Mouse (Mus musculus) liver, adult 2 months (tissue): ENCODE measurements around the gene Grin2d. TPM values are rescaled to one million over a fixed set of nuclear protein-coding genes. Genes with fewer than 3 reads are reported as not detected.
A peak's percentile ranks its signal among the peaks of the same experiment; 100 is the strongest.

Experiments used
- DNase-seq: peaks from one replicate; pipeline ENCODE4 v3.0.0-alpha.2; 2011; ENCODE audit warnings: low read depth, low spot score; ENCODE audit errors: extremely low read depth
- H3K27ac ChIP-seq: fragments of 200-500 bp; replicated peaks from 2 replicates; pipeline ENCODE4 v1.5.1; 2012; ENCODE audit warnings: low read depth, mild to moderate bottlenecking, control low read depth, inconsistent platforms, low read length; ENCODE audit not compliant: insufficient read depth
- H3K27me3 ChIP-seq: fragments of 200-500 bp; 2 replicates; pipeline ENCODE4 v1.6.1; 2012; ENCODE audit warnings: mild to moderate bottlenecking, moderate library complexity, low read length, inconsistent platforms; ENCODE audit not compliant: control insufficient read depth, insufficient read depth
- H3K36me3 ChIP-seq: fragments of 200-500 bp; 2 replicates; pipeline ENCODE4 v1.6.1; 2012; ENCODE audit warnings: low read length, inconsistent platforms; ENCODE audit not compliant: control insufficient read depth, insufficient read depth
- H3K4me1 ChIP-seq: fragments of 200-500 bp; 2 replicates; pipeline ENCODE4 v1.6.1; 2011; ENCODE audit warnings: low read length; ENCODE audit not compliant: control insufficient read depth, insufficient read depth
- H3K4me3 ChIP-seq: fragments of 200-500 bp; 2 replicates; pipeline ENCODE4 v1.5.1; 2011; ENCODE audit warnings: low read depth, mild to moderate bottlenecking, control low read depth, low read length, moderate library complexity; ENCODE audit not compliant: insufficient read depth
- H3K79me2 ChIP-seq: fragments of 200-500 bp; 2 replicates; pipeline ENCODE4 v1.6.1; 2012; ENCODE audit warnings: inconsistent platforms, mild to moderate bottlenecking, low read length, moderate library complexity; ENCODE audit not compliant: control insufficient read depth, insufficient read depth
- H3K9ac ChIP-seq: fragments of 200-500 bp; 2 replicates; pipeline ENCODE4 v1.6.1; 2012; ENCODE audit warnings: low read depth, mild to moderate bottlenecking, control low read depth, inconsistent platforms, low read length
- CTCF ChIP-seq: fragments of 200-500 bp; IDR thresholded peaks from 2 replicates; pipeline ENCODE4 v1.5.1; 2011; ENCODE audit warnings: low read depth, low read length, control low read depth
- POLR2A ChIP-seq: fragments of 200-500 bp; IDR thresholded peaks from 2 replicates; pipeline ENCODE4 v1.6.1; 2011; ENCODE audit warnings: low read length, control low read depth; ENCODE audit not compliant: insufficient read depth; ENCODE audit errors: extremely low read depth
- WGBS: fragments of 180-500 bp; shearing (Covaris S2); methylation state at CpG from one replicate; pipeline ENCODE4 v1.1.7; 2018; 5-methylcytosine and 5-hydroxymethylcytosine counted together
- polyA plus RNA-seq: library from polyadenylated mRNA; depleted of rRNA; stranded (reverse); fragments of >200 nt; gene quantifications from 2 replicates; pipeline ENCODE4 v1.2.3, GENCODE M21; 2012; rRNA removed
- total RNA-seq: library from RNA; depleted of rRNA; stranded (reverse); fragments of >200 nt; gene quantifications from 2 replicates; pipeline ENCODE4 v1.2.3, GENCODE M21; 2014; rRNA removed

Gene Grin2d
- total and polyA plus RNA-seq, 2 experiments = under 0.01 to 0.20 TPM

- Histone ChIP-seq H3K79me2 (no peaks in the 10 kb centered on the region), H3K9ac (no peak overlapping the region), H3K27ac (no peak overlapping the region), H3K4me1 (peaks cover 4% of the 10 kb centered on the region), H3K36me3 (no peaks in the 10 kb centered on the region), H3K4me3 (no peak overlapping the region), H3K27me3 (peaks cover 15% of the 10 kb centered on the region)
- DNase-seq = no peak
- TF ChIP-seq CTCF (no peak), POLR2A (no peak)
- WGBS = 5% methylated on average over 34 of the region's 42 CpGs
These were observed 92.6 kb downstream of the Grin2d start for GRCm38 (mm10) chr7:45785388-45786135.

- Histone ChIP-seq H3K36me3 (no peaks in the 10 kb centered on the region), H3K27me3 (peaks cover 15% of the 10 kb centered on the region), H3K27ac (no peak within 1 kb of the TSS), H3K4me1 (peaks cover 4% of the 10 kb centered on the region), H3K4me3 (peak within 1 kb of the TSS; percentile 51), H3K9ac (peak within 1 kb of the TSS; percentile 57), H3K79me2 (no peaks in the 10 kb centered on the region)
- TF ChIP-seq POLR2A (no peak), CTCF (no peak)
- DNase-seq = no peak
- WGBS = 32% methylated on average over 18 of the region's 20 CpGs
These were observed 93.4 kb downstream of the Grin2d start, which contains the start of gene Sult2b1 for GRCm38 (mm10) chr7:45784524-45785372. Gene Sult2b1 (minus strand): TSS chr7:45784669.

- TF ChIP-seq CTCF = peak; percentile 22; the same call in 1 of the 2 replicates
- no peak for TF ChIP-seq POLR2A
- 2% methylated on average over 38 of the region's 38 CpGs for WGBS
- peak; percentile 71 for DNase-seq
- no peaks in the 10 kb centered on the region for H3K79me2 ChIP-seq
- peaks cover 15% of the 10 kb centered on the region for H3K27me3 ChIP-seq
- H3K36me3 ChIP-seq = no peaks in the 10 kb centered on the region
- H3K4me3 ChIP-seq = peak within 1 kb of the TSS; percentile 51
- no peak within 1 kb of the TSS for H3K27ac ChIP-seq
- peaks cover 4% of the 10 kb centered on the region for H3K4me1 ChIP-seq
- H3K9ac ChIP-seq = peak within 1 kb of the TSS; percentile 57
These were observed 94.6 kb downstream of the Grin2d start, which contains the start of gene Lmtk3 for GRCm38 (mm10) chr7:45783511-45784091. Gene Lmtk3 (plus strand): TSS chr7:45783738.

- TF ChIP-seq POLR2A (no peak), CTCF (no peak)
- peaks cover 4% of the 10 kb centered on the region for H3K4me1 ChIP-seq
- no peak overlapping the region for H3K4me3 ChIP-seq
- no peaks in the 10 kb centered on the region for H3K79me2 ChIP-seq
- no peaks in the 10 kb centered on the region for H3K36me3 ChIP-seq
- no peak overlapping the region for H3K27ac ChIP-seq
- DNase-seq = peak; percentile 28
- no peak overlapping the region for H3K9ac ChIP-seq
- H3K27me3 ChIP-seq = peaks cover 15% of the 10 kb centered on the region
- 31% methylated on average over 4 of the region's 4 CpGs for WGBS
These were observed 95.9 kb downstream of the Grin2d start for GRCm38 (mm10) chr7:45782271-45782670.

Other genes with a start within 250 kb of the Grin2d start
- 0.07 and 0.09 TPM in 2 replicates for gene Mamstr, start 238.4 kb downstream of the Grin2d start, total RNA-seq
- 0.10 and 0.19 TPM in 2 replicates for gene Mamstr, start 238.4 kb downstream of the Grin2d start, polyA plus RNA-seq
- gene Fut2, start 212.0 kb downstream of the Grin2d start, total RNA-seq = 0.18 TPM in 1 of 2 replicates, not detected in the other
- gene Fut2, start 212.0 kb downstream of the Grin2d start, polyA plus RNA-seq = 0.05 and 0.14 TPM in 2 replicates
- gene Ntn5, start 194.4 kb downstream of the Grin2d start, total RNA-seq = not detected in 2 replicates
- gene Ntn5, start 194.4 kb downstream of the Grin2d start, polyA plus RNA-seq = not detected in 2 replicates
- not detected in 2 replicates for gene Sec1, start 184.0 kb downstream of the Grin2d start, total RNA-seq
- not detected in 2 replicates for gene Sec1, start 184.0 kb downstream of the Grin2d start, polyA plus RNA-seq
- 0.09 and 0.13 TPM in 2 replicates for gene Car11, start 178.5 kb downstream of the Grin2d start, total RNA-seq
- 0.59 and 1.6 TPM in 2 replicates for gene Car11, start 178.5 kb downstream of the Grin2d start, polyA plus RNA-seq
- gene Dbp, start 173.3 kb downstream of the Grin2d start, total RNA-seq = 93.0 and 110 TPM in 2 replicates
- 8.6 and 17.0 TPM in 2 replicates for gene Dbp, start 173.3 kb downstream of the Grin2d start, polyA plus RNA-seq
- gene Rpl18, start 162.9 kb downstream of the Grin2d start, total RNA-seq = 436 and 542 TPM in 2 replicates
- 366 and 534 TPM in 2 replicates for gene Rpl18, start 162.9 kb downstream of the Grin2d start, polyA plus RNA-seq
- 13.4 and 15.2 TPM in 2 replicates for gene Sphk2, start 160.4 kb downstream of the Grin2d start, total RNA-seq
- 62.9 and 80.1 TPM in 2 replicates for gene Sphk2, start 160.4 kb downstream of the Grin2d start, polyA plus RNA-seq
- gene Fam83e, start 157.2 kb downstream of the Grin2d start, total RNA-seq = 0.18 TPM in 1 of 2 replicates, not detected in the other
- 0.05 and 0.10 TPM in 2 replicates for gene Fam83e, start 157.2 kb downstream of the Grin2d start, polyA plus RNA-seq
- not detected in 2 replicates for gene Spaca4, start 152.6 kb downstream of the Grin2d start, total RNA-seq
- gene Spaca4, start 152.6 kb downstream of the Grin2d start, polyA plus RNA-seq = not detected in 2 replicates
- not detected in 2 replicates for gene Lmtk3, start 94.6 kb downstream of the Grin2d start, total RNA-seq
- 0.02 TPM in 1 of 2 replicates, not detected in the other for gene Lmtk3, start 94.6 kb downstream of the Grin2d start, polyA plus RNA-seq
- gene Sult2b1, start 93.7 kb downstream of the Grin2d start, total RNA-seq = not detected in 2 replicates
- gene Sult2b1, start 93.7 kb downstream of the Grin2d start, polyA plus RNA-seq = 0.10 TPM in 1 of 2 replicates, not detected in the other
- gene Cyth2, start 63.8 kb downstream of the Grin2d start, total RNA-seq = 18.1 and 20.9 TPM in 2 replicates
- gene Cyth2, start 63.8 kb downstream of the Grin2d start, polyA plus RNA-seq = 14.2 and 14.8 TPM in 2 replicates
- 0.07 TPM in 1 of 2 replicates, not detected in the other for gene Kcnj14, start 53.6 kb downstream of the Grin2d start, total RNA-seq
- gene Kcnj14, start 53.6 kb downstream of the Grin2d start, polyA plus RNA-seq = 0.11 TPM in 1 of 2 replicates, not detected in the other
- gene Grwd1, start 47.4 kb downstream of the Grin2d start, total RNA-seq = 5.3 and 6.8 TPM in 2 replicates
- gene Grwd1, start 47.4 kb downstream of the Grin2d start, polyA plus RNA-seq = 7.5 and 11.0 TPM in 2 replicates
- gene Kdelr1, start 5.6 kb downstream of the Grin2d start, total RNA-seq = 68.9 and 85.4 TPM in 2 replicates
- gene Kdelr1, start 5.6 kb downstream of the Grin2d start, polyA plus RNA-seq = 253 and 258 TPM in 2 replicates
- gene Syngr4, start 18.3 kb upstream of the Grin2d start, total RNA-seq = not detected in 2 replicates
- gene Syngr4, start 18.3 kb upstream of the Grin2d start, polyA plus RNA-seq = 0.12 TPM in 1 of 2 replicates, not detected in the other
- 16.6 and 27.7 TPM in 2 replicates for gene Tmem143, start 18.6 kb upstream of the Grin2d start, total RNA-seq
- gene Tmem143, start 18.6 kb upstream of the Grin2d start, polyA plus RNA-seq = 53.7 and 59.5 TPM in 2 replicates
- 2.1 and 3.6 TPM in 2 replicates for gene Emp3, start 43.0 kb upstream of the Grin2d start, total RNA-seq
- 8.5 and 13.6 TPM in 2 replicates for gene Emp3, start 43.0 kb upstream of the Grin2d start, polyA plus RNA-seq
- gene Ccdc114, start 45.7 kb upstream of the Grin2d start, total RNA-seq = 0.18 TPM in 1 of 2 replicates, not detected in the other
- gene Ccdc114, start 45.7 kb upstream of the Grin2d start, polyA plus RNA-seq = 0.06 and 0.32 TPM in 2 replicates
- gene Abcc6, start 151.9 kb upstream of the Grin2d start, total RNA-seq = 86.3 and 116 TPM in 2 replicates
- gene Abcc6, start 151.9 kb upstream of the Grin2d start, polyA plus RNA-seq = 120 and 192 TPM in 2 replicates
- gene Nomo1, start 155.3 kb upstream of the Grin2d start, total RNA-seq = 15.3 and 21.7 TPM in 2 replicates
- gene Nomo1, start 155.3 kb upstream of the Grin2d start, polyA plus RNA-seq = 16.9 and 19.7 TPM in 2 replicates
- gene Kcnj11, start 222.4 kb upstream of the Grin2d start, total RNA-seq = not detected in 2 replicates
- not detected in 2 replicates for gene Kcnj11, start 222.4 kb upstream of the Grin2d start, polyA plus RNA-seq